Mouse (Mus musculus): ENCODE results near the gene Spen.
"Not testable (repeated sequence)": the region's sequence is repeated elsewhere in the genome, so short reads cannot be mapped to it uniquely, and the experiment has no call there.

The Spen gene

DNA sequence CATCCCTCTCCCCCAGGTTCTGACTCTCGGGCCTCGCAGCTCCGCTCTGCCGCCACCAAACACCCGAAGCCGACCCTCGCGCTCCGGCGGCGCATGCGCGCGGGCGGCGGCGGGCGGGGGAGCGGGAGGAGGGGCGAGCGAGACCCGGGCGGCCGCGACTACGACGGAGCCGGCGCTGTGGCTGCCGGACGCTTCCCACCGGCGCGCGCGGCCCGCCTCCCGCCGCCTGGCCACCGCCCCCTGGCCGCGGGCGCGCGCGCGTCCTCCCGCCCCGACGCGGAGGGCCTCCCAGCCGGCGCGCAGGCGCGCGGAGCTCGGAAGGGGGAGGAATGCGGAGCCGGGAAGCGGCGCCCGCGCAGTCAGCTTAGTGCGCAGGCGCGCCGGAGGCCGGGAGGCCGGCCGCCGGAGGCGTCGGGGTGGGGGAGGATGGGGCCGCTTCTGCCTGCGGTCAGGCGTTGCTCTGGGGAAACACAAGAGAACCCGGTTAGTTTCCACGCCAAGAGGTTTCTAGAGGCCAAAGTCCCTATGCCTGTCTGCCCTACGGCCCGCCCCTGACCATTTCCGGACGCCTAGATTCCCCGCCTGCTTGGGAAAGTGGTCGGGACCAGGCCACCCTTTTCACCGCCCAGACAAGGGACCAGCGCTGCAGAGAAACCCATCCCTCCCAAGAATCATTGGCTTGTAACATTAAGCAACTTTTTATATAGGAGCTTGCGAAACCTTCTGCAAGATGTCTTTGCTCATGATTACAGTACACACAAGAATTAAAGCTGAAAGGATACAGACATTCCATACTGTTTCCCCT lies at the start of gene Spen:
Spen (minus strand) TSS at position 190 of the 805 bp plus-strand sequence.
- peak; percentile 92 for DNase-seq (ENCODE audit: low spot score)

DNA sequence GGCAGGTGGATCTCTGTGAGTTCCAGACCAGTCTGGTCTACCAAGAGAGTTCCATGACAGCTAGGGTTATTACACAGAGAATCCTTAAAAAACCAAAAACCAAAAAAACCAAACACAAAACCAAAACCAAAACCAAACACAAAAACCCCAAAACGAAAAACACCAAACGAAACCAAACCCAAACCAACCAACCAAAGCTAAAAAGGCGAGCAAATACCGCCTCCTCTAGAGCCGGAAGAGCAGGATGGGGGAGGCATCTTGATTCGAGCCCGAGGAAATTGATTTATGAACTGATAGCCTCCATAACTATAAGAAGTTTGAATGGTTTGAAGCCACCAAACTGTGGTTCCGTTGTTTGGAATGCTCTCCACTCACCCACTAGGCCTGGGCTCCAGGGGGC lies 45.5 kb upstream of the Spen start:
- DNase-seq (ENCODE audit: low spot score): no peak

DNA sequence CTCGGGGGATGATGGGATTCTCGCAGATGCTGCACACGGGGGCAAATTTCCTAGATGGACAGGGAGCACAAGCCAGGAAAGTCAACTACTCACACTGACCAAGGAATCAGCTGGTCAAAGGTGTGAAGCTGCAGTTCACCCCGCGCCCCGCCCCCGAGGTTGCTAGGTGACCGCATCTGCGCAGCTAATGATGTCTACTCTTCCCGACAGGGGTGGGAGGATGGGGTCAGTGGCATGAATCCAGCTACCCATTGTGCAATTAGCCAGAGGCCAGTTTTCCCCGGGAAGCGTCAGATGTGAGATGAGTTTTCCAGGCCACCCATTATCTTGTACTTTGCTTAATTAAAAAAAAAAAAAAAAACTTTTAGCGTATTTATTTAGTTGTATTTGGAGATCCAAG lies 42.7 kb upstream of the Spen start:
- DNase-seq (ENCODE audit: low spot score): no peak

DNA sequence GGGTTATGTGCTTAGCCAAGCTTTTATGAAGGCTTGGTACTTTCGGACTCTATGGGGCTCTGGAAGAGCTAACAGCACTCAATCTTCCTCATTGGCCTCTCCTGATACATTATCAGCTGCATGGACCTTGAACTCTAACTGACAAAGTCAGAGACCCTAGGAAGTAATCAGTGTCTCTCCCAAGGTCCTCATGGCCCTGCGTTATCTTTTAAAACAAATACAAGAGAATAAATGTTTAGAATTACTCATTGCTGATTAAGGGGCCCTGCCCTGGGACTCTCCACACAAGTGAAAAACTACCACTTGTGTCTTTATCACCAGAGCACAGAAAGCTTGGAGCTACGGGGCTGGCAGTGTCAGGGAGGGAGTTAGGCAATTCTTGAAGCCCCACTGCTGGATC lies 40.4 kb upstream of the Spen start:
- no peak for DNase-seq (ENCODE audit: low spot score)

DNA sequence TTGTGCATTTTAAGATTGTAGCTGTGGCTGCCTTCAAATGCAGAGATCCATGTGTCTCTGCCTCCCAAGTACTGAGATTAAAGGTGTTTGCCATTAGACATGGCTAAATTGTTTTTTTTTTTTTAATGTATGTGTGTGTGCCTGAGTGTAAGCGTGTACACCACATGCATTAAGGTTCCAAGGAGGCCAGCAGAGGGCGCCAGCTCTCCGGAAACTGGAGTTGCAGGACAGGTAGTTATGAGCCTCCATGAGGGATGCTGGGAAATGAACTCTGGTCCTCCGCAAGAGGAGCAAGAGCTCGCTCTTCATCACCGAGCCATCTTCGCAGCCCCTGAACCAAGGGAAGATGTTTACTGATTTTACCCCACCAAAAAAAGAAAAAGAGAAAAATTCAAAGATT lies 38.5 kb upstream of the Spen start:
- no peak for DNase-seq (ENCODE audit: low spot score)

DNA sequence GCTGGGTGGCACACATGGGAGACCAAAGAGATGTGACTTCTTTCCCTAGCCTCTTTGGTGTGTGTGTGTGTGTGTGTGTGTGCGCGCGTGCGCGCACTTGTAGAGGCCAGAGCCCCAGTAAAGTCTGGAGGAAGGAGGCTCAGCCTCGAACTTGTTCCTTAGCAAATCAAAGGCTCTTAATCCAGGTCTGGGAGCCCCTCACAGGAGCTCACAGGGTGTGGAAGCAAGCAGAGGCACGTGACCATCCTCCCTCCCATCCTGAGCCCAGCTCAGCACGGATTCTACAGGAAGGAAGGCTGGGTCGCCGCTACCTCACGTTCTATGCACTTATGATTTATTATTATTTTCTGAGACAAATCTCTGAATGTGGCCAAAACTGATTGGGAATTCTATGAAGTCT lies 38.0 kb upstream of the Spen start:
- DNase-seq (ENCODE audit: low spot score): no peak

DNA sequence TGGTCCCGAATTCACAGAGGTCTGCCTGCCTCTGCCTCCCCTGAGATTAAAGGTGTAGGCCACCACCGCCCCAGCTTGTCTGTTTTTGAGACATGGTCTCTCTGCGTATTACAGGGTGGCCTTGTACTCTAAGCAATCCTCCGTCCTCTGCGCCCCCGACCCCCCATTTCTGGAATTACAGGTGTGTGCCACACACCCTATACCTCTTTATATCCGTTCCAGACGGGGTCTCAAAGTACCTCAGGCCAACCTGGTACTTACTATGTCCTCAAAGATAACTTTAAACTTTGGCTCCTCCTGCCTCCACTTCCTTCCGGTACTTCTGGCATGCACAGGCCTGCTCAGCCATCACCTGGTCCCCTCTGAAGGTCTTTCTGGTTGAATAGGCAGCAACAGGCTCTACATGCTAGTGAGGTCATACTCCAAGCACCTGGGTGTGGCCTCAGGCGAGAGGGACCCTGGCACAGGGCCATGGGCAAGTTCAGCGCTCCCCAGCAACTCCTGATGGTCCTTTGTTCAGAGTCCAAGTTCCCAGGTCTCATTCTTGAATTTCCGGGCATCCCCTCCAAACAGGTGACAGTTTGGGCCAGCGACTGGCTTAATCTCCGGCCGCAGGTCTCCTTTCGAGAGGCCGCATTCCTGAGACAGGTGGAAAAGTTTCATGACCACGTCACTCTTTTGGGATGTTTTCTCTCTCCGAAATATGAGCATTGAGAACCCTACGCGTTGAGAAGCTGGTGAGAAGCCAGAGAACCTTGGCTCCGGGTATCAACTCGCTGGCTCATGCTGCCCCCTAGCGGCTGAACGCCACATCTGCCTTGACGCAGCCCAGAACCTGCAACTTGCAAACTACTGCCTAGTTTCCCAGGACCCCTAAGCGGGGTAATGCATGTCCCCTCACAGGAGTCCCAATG lies 36.6 kb upstream of the Spen start:
- peak; percentile 94 for DNase-seq (ENCODE audit: low spot score)

DNA sequence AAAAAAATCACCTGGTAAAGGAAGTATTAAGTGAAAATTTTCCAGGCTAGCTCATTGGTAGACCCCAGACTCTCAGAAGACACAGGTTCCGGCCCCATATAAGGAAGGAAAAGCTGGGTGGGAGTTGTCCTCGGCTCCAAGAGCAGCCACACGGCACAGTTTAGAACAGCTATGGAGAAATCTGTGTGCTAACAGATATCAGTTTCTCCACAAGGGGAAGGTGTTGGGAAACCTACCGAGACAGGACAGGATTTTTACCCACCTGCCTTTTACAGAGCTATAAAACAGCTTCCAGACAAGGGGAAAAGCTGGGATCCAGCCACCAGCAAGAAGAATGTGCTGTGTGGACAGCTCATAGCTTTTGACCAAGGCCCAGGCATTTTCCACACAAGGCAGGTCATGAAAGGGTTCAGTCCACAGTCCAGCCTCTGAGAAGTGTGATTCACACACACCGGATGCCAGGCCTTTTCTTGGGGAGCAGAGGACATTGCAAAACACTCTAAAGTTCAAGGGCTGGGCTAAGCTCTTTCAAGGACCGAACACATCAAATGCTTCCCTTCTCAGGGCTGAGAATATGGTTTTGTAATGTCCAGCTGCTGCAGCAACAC lies 35.1 kb upstream of the Spen start:
- peak; percentile 51 for DNase-seq (ENCODE audit: low spot score)

DNA sequence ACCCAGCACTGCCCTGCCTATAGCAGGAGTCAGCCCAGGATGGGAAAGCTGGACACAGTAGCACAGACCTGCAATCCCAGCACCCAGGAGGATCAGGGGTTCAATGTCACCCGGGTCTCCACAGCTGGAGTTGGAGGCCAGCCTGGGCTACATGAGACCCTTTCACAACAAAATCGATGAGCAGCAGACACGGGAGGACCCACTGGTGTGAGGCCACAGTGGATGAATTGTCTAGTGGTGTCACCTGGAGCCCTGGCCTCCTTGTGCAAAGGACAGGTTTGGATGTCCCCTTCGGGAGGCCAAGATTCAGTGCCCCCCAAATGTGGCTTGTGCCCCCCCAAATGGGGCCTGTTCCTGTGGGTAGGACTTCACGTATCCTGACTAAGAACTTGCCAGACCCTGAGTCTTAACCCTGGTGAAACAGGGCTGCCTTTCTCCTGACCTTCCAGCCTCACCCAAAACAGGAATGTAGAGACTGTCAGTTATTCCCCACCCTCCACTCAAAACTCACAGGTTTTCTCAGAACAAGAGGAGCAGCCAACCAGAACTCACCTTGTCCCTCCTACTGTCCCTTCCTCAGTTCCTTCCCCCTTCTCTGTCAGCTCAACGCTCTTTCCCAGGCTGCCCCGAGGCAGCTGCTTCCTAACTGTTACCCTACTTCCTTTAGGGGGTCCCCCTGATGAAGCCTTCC lies 34.4 kb upstream of the Spen start:
- DNase-seq (ENCODE audit: low spot score): peak; percentile 22

DNA sequence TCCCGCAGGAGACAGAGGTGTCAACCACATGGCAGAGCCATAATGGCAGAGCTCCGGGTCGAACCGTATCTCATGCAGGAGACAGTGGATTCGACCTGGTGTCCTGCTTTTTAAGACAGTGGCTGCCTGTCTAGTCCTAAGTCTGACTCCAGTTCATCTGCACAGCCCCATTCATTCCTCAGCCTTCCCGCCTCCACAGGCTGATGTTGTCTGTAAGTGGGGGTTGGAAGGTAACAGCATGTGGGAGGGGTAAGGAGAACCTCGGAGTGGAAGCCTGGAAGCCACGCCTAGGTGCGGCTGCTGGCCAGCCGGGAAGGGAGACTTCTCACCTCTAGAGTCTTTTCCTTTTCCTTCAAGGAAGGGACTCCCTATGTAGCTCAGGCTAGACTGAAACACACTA lies 33.5 kb upstream of the Spen start:
- no peak for DNase-seq (ENCODE audit: low spot score)

DNA sequence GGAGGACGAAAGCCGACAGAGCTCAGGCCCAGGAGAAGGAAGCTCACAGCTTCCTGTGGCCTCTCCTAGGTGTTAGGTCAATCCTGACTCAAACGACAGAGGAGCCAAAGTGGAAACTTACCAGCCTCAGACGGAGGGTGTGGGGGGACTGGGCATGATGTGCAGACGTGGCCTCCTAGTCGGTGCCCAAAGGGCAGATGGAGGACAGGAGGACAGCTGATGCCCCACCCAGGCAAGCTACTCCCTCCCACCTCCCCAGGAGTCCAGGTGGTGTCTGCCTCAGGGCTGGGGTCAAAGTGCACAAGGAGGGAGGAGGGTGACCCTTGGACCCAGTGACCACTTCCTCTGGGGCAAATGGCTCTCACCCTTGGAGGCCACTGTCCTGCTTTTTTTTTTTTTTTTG lies 32.9 kb upstream of the Spen start:
- DNase-seq (ENCODE audit: low spot score): no peak

DNA sequence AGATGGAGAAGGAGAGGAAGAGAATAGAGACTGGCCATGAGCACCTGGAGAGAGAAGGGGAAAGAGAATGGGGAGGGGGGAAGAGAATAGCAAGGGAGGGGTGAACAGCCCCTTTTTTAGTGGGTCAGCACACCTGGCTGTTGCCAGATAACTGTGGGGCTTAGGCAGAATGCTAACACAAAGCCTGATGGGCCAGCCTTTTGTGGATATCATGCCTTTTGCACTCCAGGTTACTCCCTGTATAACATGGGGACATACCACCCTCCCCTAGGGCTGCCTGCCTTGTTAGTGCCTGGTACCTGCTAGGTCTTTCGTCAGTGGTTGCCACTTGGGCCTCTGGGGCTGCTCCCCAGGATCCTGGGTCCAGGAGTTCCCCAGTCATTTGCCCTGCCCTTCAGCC lies 32.4 kb upstream of the Spen start:
- DNase-seq (ENCODE audit: low spot score): no peak

DNA sequence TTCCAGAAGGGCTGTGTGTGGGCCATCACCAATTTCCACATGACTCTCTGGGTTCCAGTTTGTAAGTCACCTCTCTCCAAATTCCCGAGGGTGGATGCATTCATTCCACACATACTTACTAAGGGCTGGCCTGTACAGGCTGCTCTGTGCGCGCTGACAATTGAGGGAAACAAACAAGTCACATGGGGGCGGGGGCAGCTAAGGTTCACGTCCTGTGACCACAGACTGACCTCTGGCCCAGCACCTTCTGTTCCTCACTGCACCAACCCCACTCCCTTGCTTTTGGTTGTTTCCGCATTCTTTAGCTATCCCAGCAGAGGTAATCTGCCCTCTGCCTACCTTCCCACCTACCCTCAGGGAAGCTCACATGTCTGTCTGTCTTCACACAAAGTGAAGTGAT lies 31.6 kb upstream of the Spen start:
- no peak for DNase-seq (ENCODE audit: low spot score)

DNA sequence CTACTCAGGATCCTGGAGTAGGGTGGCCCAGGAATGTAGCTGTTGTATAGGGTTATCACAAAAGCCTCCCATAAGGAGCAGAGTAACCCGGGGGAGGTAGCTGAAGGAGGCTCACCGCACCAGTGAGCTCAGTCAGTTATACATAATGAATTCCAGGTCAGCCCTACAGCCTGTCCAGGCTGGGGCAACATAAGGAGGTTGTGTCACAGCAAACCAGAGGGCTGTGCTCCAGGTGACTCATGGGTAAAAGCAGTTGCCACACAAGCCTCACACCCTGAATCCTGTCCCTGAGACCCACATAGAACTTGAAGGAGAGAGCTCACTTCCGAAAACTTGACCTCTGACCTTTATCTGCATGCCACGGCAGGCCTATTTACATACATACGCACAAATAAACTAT lies 30.6 kb upstream of the Spen start:
- DNase-seq (ENCODE audit: low spot score): no peak

DNA sequence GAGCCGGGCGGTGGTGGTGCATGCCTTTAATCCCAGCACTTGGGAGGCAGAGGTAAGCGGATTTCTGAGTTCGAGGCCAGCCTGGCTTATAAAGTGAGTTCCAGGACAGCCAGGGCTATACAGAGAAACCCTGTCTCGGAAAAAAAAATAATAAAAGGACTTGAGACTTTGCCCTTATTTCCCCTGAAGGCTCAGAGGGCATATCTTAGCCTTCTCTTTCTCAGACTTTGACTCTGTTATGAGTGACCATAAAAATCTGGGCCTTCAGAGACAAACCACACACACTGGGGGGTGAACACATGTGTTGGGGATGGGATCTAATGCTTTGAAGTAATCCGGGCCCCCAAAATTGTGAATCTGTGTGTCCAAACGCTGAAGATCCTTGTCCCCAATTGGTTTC lies 28.8 kb upstream of the Spen start:
- DNase-seq (ENCODE audit: low spot score): not testable (repeated sequence)

DNA sequence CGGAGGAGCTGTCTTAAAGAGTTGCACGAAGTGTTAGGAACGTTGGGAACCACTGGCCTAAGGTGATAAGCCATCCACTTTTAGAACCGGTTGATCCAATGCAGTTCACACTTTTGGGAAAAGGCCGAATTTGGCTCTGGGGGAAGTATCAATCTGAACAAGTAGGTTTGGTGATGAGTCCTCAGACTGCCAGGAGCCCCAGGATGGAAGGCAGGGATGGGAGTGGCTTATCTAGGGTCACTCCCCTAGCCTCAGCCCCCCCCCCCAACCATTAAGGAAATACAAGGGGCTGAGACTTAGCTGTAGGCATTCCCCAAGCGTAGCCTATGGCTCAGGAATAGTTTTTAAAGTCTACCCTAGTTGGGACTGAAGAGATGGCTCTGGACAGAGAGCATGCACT lies 27.8 kb upstream of the Spen start:
- no peak for DNase-seq (ENCODE audit: low spot score)

DNA sequence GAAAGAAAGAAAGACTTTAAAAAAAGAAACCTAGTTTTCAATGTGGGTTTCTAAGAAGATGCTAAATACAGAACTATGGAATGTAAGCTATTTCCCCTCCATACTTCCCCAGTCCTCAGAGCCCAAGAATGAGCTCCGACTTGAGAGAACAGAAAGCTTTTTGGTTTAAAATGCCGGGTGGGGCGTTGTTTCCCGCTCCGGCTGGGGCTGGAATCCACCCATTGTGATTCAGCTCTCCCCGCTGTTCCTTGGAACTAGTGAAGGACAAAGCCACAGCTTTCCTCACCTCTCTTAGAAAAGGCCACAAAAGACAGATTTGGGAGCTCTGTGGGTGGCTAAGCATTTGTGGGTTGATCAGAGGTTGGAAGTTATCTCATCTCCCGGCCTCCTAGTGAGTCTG lies 26.9 kb upstream of the Spen start:
- DNase-seq (ENCODE audit: low spot score): no peak

DNA sequence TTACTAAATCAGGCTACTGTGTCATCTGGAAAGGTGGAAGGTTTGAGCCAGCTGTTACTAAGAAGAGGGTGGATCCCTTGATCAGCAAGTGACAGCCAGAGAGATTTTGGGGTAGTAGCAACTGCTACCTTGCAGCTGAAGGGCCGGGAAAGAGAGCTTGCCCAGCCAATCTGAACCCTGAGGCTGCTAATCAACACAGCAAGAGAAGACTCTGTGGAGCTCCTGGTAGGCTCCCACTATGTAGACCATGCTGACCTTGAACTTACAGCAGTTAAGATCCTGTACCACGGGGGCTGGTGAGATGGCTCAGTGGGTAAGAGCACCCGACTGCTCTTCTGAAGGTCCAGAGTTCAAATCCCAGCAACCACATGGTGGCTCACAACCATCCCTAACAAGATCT lies 26.3 kb upstream of the Spen start:
- DNase-seq (ENCODE audit: low spot score): no peak

DNA sequence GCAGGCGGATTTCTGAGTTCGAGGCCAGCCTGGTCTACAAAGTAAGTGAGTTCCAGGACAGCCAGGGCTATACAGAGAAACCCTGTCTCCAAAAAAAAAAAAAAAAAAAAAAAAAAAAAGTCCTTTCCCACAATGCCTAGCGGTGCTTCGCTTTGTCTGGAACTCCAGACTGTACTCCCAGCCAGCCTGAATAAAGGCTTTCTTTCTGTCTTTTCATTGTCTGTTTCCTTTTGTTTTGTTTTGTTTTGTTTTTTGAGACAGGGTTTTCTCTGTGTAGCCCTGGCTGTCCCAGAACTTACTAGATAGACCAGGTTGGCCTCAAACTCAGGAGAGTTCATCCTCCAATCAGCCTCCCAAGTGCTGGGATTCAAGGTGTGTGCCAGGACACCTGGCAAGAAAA lies 25.8 kb upstream of the Spen start:
- no peak for DNase-seq (ENCODE audit: low spot score)

DNA sequence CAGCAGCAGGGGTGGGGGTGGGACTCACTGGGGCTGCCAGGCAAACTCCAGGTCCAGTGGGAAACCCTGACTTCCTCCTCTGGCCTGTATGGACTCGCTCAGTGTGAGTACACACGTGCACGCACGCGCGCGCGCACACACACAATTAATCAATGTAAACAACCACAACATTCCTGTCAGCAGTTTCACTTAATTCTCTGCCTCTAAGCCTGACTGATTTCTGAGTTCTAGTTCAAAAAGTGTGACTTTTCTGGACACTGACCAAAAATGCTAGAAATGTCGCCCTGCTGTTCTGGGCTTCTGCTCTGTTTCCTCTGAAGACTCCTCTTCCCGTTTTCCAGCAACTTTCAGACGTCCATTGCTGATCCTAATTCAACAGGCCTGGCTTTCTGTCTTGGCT lies 23.9 kb upstream of the Spen start:
- DNase-seq (ENCODE audit: low spot score): no peak

DNA sequence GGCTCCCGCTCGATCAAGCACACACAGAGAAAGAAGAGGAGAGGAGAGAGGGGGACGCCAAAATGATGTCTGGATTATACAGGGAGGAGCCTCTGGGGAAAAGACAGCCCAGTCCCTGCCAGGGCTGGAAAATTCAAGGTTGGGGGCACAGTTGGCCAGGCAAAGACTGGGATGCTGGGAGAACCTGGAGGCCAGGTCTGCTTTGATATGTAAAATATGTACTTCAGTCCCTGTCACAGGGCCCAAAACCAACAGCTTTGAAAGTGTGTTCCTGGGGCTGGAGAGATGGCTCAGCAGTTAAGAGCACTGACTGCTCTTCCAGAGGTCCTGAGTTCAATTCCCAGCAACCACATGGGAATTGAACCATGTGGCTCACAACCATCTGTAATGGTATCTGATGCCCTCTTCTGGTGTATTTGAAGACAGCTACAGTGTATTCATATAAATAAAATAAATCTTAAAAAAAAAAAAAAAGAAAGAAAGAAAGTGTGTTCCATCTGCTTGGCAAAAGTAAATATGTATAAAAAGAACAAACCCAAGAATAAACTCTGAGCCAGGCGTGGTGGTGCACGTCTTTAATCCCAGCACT lies 23.0 kb upstream of the Spen start:
- DNase-seq (ENCODE audit: low spot score): not testable (repeated sequence)

DNA sequence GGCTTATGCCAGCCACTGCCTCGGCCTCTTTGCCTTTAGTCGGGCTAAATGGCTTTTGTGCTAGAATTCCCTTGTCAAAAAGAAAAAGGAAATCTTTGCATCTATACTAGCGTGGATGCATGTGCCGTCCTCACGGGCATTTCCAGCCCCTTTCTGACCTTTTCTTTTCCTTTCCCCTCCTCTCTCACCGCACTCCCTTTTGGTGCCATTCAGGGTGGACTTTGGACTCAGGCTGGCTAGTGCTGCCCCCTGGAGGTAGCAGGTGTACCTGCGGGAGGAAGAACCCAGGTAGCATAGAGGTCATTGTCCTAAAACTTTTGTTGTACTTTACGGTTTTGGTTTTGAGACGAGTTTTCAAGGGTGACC lies 21.5 kb upstream of the Spen start:
- DNase-seq (ENCODE audit: low spot score): peak; percentile 83

All from urinary bladder, postnatal 25 days (tissue).